Mouse (Mus musculus): ENCODE data around the gene Tradd.

Tradd gene

GRCm38 (mm10) chr8:105264024-105264982 is at the start of gene Tradd, which contains the start of gene Fbxl8:
Gene Tradd (minus strand): TSS chr8:105264609.
Gene Fbxl8 (plus strand): TSS chr8:105264648.
- DNase-seq (ENCODE audit: low spot score), result peak; percentile 66

GRCm38 (mm10) chr8:105313622-105314402 is 49.4 kb upstream of the Tradd start:
- DNase-seq (ENCODE audit: low spot score), result no peak

- no peak for DNase-seq (ENCODE audit: low spot score)
Measured at GRCm38 (mm10) chr8:105312891-105313481, 48.6 kb upstream of the Tradd start.

GRCm38 (mm10) chr8:105311718-105312117 is 47.3 kb upstream of the Tradd start:
- DNase-seq (ENCODE audit: low spot score), result no peak

- no peak for DNase-seq (ENCODE audit: low spot score)
Measured at GRCm38 (mm10) chr8:105310118-105310517, 45.7 kb upstream of the Tradd start.

GRCm38 (mm10) chr8:105309142-105309847 is 44.9 kb upstream of the Tradd start:
- no peak for DNase-seq (ENCODE audit: low spot score)

GRCm38 (mm10) chr8:105308428-105308827 is 44.0 kb upstream of the Tradd start:
- no peak for DNase-seq (ENCODE audit: low spot score)

- DNase-seq (ENCODE audit: low spot score), result no peak
Measured at GRCm38 (mm10) chr8:105307670-105308069, 43.3 kb upstream of the Tradd start.

GRCm38 (mm10) chr8:105306146-105306691 is 41.8 kb upstream of the Tradd start:
- DNase-seq (ENCODE audit: low spot score), result no peak

GRCm38 (mm10) chr8:105305211-105306145 is 41.1 kb upstream of the Tradd start, which contains the start of gene Elmo3:
Gene Elmo3 (plus strand): TSS chr8:105305601.
- DNase-seq (ENCODE audit: low spot score), result peak; percentile 44

- DNase-seq (ENCODE audit: low spot score), result no peak
Measured at GRCm38 (mm10) chr8:105304325-105305210, 40.2 kb upstream of the Tradd start.

GRCm38 (mm10) chr8:105303874-105304273 is 39.5 kb upstream of the Tradd start:
- no peak for DNase-seq (ENCODE audit: low spot score)

GRCm38 (mm10) chr8:105303396-105303795 is 39.0 kb upstream of the Tradd start:
- no peak for DNase-seq (ENCODE audit: low spot score)

GRCm38 (mm10) chr8:105299962-105300361 is 35.6 kb upstream of the Tradd start:
- DNase-seq (ENCODE audit: low spot score), result no peak

GRCm38 (mm10) chr8:105298351-105299252 is 34.2 kb upstream of the Tradd start:
- DNase-seq (ENCODE audit: low spot score), result no peak

- peak; percentile 92 for DNase-seq (ENCODE audit: low spot score)
Measured at GRCm38 (mm10) chr8:105297511-105298192, 33.2 kb upstream of the Tradd start, which contains the start of gene E2f4. Gene E2f4 (plus strand): TSS chr8:105297663.

GRCm38 (mm10) chr8:105295895-105296573 is 31.6 kb upstream of the Tradd start, which contains the start of gene Exoc3l:
Gene Exoc3l (minus strand): TSS chr8:105296101.
- no peak for DNase-seq (ENCODE audit: low spot score)
